Mouse (Mus musculus): ENCODE results near the gene Psma7.

Psma7 gene

GRCm38 (mm10) chr2:180005656-180006351 is 36.4 kb downstream of the Psma7 start:
- DNase-seq (ENCODE audit: low read depth, low spot score): no peak

GRCm38 (mm10) chr2:180001635-180002034 is 40.6 kb downstream of the Psma7 start:
- DNase-seq (ENCODE audit: low read depth, low spot score): no peak

- peak; percentile 65 for DNase-seq (ENCODE audit: low read depth, low spot score)
Measured at GRCm38 (mm10) chr2:179998431-179998830, 43.8 kb downstream of the Psma7 start.

- no peak for DNase-seq (ENCODE audit: low read depth, low spot score)
Measured at GRCm38 (mm10) chr2:179993071-179993470, 49.2 kb downstream of the Psma7 start.

GRCm38 (mm10) chr2:179989098-179989497 is 53.1 kb downstream of the Psma7 start:
- peak; percentile 81 for DNase-seq (ENCODE audit: low read depth, low spot score)

- no peak for DNase-seq (ENCODE audit: low read depth, low spot score)
Measured at GRCm38 (mm10) chr2:179986437-179987022, 55.7 kb downstream of the Psma7 start.
